Mouse (Mus musculus) olfactory bulb, adult 2 months (tissue): ENCODE measurements around the gene Slc8a2.

Experiments
- CTCF ChIP-seq: fragments of 200-500 bp; IDR thresholded peaks from 2 replicates; pipeline ENCODE4 v1.5.1; 2012; ENCODE audit warnings: low read depth, mild to moderate bottlenecking, low read length, moderate library complexity; ENCODE audit not compliant: insufficient read depth
- POLR2A ChIP-seq: fragments of 200-500 bp; IDR thresholded peaks from 2 replicates; pipeline ENCODE4 v1.6.1; 2012; ENCODE audit warnings: mild to moderate bottlenecking, low read depth, low read length, moderate library complexity; ENCODE audit not compliant: insufficient read depth

DNA sequence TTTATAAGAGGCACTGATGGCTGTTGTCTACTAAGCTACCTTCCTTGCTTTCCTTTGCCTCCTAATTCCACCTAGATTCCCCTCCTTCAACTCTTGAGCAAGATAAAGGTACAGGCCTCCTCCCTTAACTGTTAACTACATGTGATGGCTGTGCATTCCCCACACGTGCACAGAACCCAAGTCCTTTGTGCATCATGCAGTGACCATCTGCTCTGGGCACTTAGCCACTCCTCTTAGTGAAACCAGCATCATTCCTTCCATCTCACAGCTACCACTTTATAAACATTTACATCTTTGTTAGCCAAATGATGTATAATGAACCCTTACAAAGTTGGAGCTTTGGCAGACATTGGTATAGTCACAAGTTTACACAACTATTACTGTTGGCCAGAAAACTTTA lies 49.7 kb upstream of the Slc8a2 start:
- TF ChIP-seq POLR2A (no peak), CTCF (no peak)
